Mouse (Mus musculus) B cell, adult (primary cell): ENCODE results near the gene Acbd7. TPM values are rescaled to one million over a fixed set of nuclear protein-coding genes. Genes with fewer than 3 reads are reported as not detected.

ENCODE experiments used
- total RNA-seq: library from RNA; stranded (reverse); gene quantifications from 4 replicates; pipeline ENCODE4 v1.2.4, GENCODE M21; 2023; ENCODE audit not compliant: inconsistent age

The Acbd7 gene
- total RNA-seq, result not detected in 4 replicates

DNA sequence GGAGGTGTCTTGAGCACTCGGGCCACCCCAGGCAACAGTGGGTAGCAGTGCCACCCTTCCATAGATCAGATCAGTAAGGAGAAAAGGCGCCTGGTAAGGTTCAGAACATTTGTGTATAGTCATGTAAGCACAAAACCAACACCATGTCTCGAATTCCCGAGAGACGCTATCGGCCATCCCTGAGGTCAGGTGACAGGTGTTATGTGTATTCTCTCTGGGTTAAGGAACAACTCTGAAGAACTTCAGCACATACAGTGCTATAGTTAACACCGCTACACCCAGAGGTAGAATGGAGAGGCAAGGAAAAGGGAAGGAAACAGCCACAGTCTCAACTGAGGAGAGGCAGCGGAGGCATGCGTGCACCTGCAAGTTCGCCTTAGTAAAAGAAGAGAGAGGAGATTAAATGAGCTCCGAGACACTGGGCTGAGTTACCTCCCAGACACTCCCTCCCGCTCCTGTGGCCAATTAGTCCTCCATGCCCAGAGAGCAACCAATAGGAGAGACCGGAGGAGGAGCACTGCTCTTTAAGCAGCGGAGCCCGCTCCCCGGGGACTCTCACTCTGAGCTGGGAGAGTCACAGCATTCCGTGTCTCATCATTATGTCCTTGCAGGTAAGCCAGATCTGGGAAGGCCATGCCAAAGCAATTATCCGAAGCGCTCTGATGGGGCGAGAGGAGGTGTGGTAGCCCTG, at the start of gene Acbd7:
Gene Acbd7 (plus strand): TSS at position 558 of the 691 bp plus-strand sequence.

DNA sequence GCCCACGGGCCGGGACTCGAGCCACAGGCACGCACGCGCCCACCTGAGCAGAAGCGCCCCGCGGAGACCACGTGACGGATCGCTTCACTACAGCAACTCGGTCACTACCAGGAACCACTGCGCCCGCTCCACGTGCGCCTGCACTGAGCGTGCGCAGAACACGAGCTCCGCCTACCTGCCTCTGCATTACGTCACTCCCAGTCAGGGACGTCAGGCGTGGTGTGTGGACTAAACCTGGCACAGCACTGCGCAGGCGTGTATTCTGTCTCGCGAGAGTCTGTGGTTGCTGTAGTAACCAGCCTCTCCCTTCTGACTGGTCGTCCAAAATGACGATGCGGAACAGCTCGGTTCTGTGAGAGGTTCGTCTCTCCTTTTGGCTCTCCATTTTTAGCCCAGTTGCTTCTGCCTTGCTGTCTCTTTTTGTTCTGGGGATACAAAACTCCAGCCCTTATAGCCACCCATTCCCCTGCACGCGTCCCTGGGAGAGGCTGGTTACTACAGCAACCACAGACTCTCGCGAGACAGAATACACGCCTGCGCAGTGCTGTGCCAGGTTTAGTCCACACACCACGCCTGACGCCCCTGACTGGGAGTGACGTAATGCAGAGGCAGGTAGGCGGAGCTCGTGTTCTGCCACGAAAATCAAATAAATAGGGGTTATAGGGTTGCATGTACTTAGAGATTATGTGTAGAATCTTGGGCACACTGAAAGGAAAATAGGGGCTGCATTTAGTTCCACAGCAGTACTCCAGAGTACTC, 3.3 kb upstream of the Acbd7 start, which contains the start of gene Rpp38:
Gene Rpp38 (minus strand): TSS at position 160 of the 759 bp plus-strand sequence.

Other genes with a start within 250 kb of the Acbd7 start
- not detected in 4 replicates for gene Fam171a1, start 221.9 kb upstream of the Acbd7 start, total RNA-seq
- 28.5 to 30.6 TPM (median 29.8 TPM) in 4 replicates for gene Nmt2, start 52.0 kb upstream of the Acbd7 start, total RNA-seq
- gene Rpp38, start 3.5 kb upstream of the Acbd7 start, total RNA-seq, result 3.2 to 5.2 TPM (median 4.3 TPM) in 4 replicates
- gene Olah, start 61.0 kb downstream of the Acbd7 start, total RNA-seq, result not detected in 4 replicates
- 1.0 to 3.5 TPM (median 1.6 TPM) in 4 replicates for gene Meig1, start 86.5 kb downstream of the Acbd7 start, total RNA-seq
- gene Dclre1c, start 88.0 kb downstream of the Acbd7 start, total RNA-seq, result 60.4 to 82.5 TPM (median 72.7 TPM) in 4 replicates
- 1.5 to 3.0 TPM (median 2.5 TPM) in 4 replicates for gene Suv39h2, start 138.9 kb downstream of the Acbd7 start, total RNA-seq
- 36.8 to 41.9 TPM (median 37.8 TPM) in 4 replicates for gene Gm45902, start 176.6 kb downstream of the Acbd7 start, total RNA-seq
- gene Hspa14, start 176.6 kb downstream of the Acbd7 start, total RNA-seq, result 171 to 197 TPM (median 182 TPM) in 4 replicates
- 0.54 to 1.4 TPM (median 0.96 TPM) in 4 replicates for gene Cdnf, start 176.9 kb downstream of the Acbd7 start, total RNA-seq
- 364 to 402 TPM (median 379 TPM) in 4 replicates for gene Fam107b, start 234.3 kb downstream of the Acbd7 start, total RNA-seq